Comparison of ENCODE assay signal across 7 mouse cellular contexts in the genomic region with DNA sequence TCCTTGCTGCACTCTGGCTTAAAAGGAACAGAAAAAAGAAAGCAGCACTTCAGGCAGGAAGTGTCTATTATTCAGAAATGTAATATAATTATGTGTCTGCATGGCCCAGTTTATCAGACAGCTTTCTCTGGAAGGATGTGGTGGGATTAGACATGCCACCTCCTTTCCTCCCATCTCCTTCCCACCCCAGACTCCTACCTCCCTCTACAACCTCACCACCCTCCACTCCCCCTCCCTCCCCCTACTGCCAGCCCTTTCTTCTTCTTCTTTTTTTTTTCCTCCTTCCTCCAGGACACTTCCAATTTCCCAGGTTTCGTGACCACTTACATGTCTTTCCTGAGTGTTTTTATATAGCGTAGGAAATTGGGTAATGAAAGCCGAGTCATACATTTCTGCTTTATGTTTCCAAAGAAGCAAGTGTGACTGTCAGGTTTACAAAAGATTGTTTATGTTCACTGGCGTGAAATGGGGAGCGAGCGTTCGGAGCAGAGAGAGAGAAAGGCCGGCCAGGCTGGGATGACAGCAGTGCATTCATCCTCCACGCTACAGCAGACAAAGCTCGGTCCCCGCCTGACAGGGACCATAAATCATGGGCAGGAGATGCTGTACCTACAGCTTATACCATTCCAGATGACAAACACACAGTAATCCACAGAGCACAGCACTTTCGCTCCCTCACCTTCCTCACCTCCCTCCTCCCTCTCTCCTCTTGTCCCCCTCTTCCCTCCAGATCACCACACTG.
DNase-seq lines count a peak whose midpoint lies in the region; ATAC-seq and TF ChIP-seq lines count a peak whose summit lies in the region.

No protein-coding gene starts in this region.

- no peak overlapping the region for H3K9ac ChIP-seq in lung, postnatal 0 days (replicated peaks; ENCODE audit: low read depth)
- H3K9ac ChIP-seq in forebrain, embryonic 16.5 days (replicated peaks; ENCODE audit: low read depth, low read length), result peak overlapping the region; percentile 41

- DNase-seq in lung, postnatal 0 days (ENCODE audit: low spot score), result peak; percentile 9
- DNase-seq in lung, adult 18-20 months, result no peak
- no peak for DNase-seq in midbrain, embryonic 10.5 days (ENCODE audit: low spot score)
- DNase-seq in adrenal gland, postnatal 4 days (ENCODE audit: low spot score in 2 of 2), result no peak
- DNase-seq in layer of hippocampus, adult 9-11 months, result no peak
- no peak for DNase-seq in thymus, postnatal 4 days

- no peak overlapping the region for H3K4me3 ChIP-seq in lung, postnatal 0 days (ENCODE audit: low read depth, low read length)
- peak overlapping the region; percentile 8; the same call in 1 of the 2 replicates for H3K4me3 ChIP-seq in forebrain, embryonic 16.5 days (replicated peaks; ENCODE audit: low read length)
- H3K4me3 ChIP-seq in midbrain, embryonic 10.5 days, result peak overlapping the region; percentile 34

- peaks cover 6% of the 10 kb centered on the region; the same call in 1 of the 2 replicates for H3K27me3 ChIP-seq in lung, postnatal 0 days (replicated peaks; ENCODE audit: insufficient read depth, low read length)
- no peaks in the 10 kb centered on the region for H3K27me3 ChIP-seq in forebrain, embryonic 16.5 days (replicated peaks; ENCODE audit: control insufficient read depth, insufficient read depth, low read length)
- H3K27me3 ChIP-seq in midbrain, embryonic 10.5 days (ENCODE audit: low read depth, poor library complexity, severe bottlenecking), result no peaks in the 10 kb centered on the region

- no peak overlapping the region for H3K27ac ChIP-seq in lung, postnatal 0 days (ENCODE audit: low read length)
- H3K27ac ChIP-seq in forebrain, embryonic 16.5 days (ENCODE audit: low read length), result no peak overlapping the region
- H3K27ac ChIP-seq in midbrain, embryonic 10.5 days (replicated peaks), result peak overlapping the region; percentile 24

- H3K36me3 ChIP-seq in lung, postnatal 0 days (ENCODE audit: insufficient read depth, low read length), result no peaks in the 10 kb centered on the region
- no peaks in the 10 kb centered on the region for H3K36me3 ChIP-seq in forebrain, embryonic 16.5 days (ENCODE audit: control insufficient read depth, insufficient read depth)
- no peaks in the 10 kb centered on the region for H3K36me3 ChIP-seq in midbrain, embryonic 10.5 days

- no peak for ATAC-seq in lung, postnatal 0 days
- ATAC-seq in forebrain, embryonic 16.5 days, result peak; percentile 41; the same call in 1 of the 2 replicates

- 10% methylated on average over 12 of the region's 12 CpGs for WGBS in lung, postnatal 0 days
- WGBS in forebrain, embryonic 16.5 days, result 10% methylated on average over 12 of the region's 12 CpGs
- WGBS in midbrain, embryonic 10.5 days, result 34% methylated on average over 12 of the region's 12 CpGs

- no peak for TF ChIP-seq EP300 in lung, postnatal 0 days (IDR thresholded peaks at IDR 0.05)

- TF ChIP-seq CTCF in lung, postnatal 0 days (IDR thresholded peaks at IDR 0.05), result no peak

- no peaks in the 10 kb centered on the region for H3K4me1 ChIP-seq in lung, postnatal 0 days (ENCODE audit: insufficient read depth, low read depth, low read length)
- H3K4me1 ChIP-seq in forebrain, embryonic 16.5 days (replicated peaks; ENCODE audit: control insufficient read depth, insufficient read depth, low read length), result peaks cover 21% of the 10 kb centered on the region
- peaks cover 25% of the 10 kb centered on the region for H3K4me1 ChIP-seq in midbrain, embryonic 10.5 days

- no peaks in the 10 kb centered on the region for H3K9me3 ChIP-seq in lung, postnatal 0 days (ENCODE audit: low read length)
- no peaks in the 10 kb centered on the region for H3K9me3 ChIP-seq in forebrain, embryonic 16.5 days (ENCODE audit: control insufficient read depth, low read length)
- H3K9me3 ChIP-seq in midbrain, embryonic 10.5 days (replicated peaks), result no peaks in the 10 kb centered on the region

- H3K4me2 ChIP-seq in lung, postnatal 0 days (replicated peaks; ENCODE audit: low read depth, low read length), result peak overlapping the region; percentile 5; the same call in 1 of the 2 replicates
- H3K4me2 ChIP-seq in forebrain, embryonic 16.5 days (ENCODE audit: low read length), result peak overlapping the region; percentile 44
